Comparison of ENCODE assay signal across 20 mouse cellular contexts in the genomic region with DNA sequence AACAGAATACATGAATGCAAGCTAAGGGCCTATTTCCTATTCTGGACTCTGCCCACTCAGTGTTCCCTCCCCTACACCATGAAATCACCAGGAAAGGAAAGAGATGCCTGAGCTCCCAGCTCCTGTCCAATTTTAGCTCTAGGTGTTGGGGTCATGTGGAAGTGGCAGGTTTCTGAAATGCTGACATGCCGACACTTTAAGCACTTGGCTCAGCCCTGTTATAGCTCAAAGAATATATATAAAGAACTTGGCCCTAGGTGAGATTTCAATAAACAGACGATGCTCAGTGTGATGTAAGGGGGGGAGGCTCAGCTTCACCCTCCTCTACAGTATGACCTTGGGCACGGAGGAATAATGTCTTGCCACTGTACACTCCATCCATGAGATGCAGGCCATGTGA. TPM values are rescaled to one million over a fixed set of nuclear protein-coding genes. Genes with fewer than 3 reads are reported as not detected.
DNase-seq lines count a peak whose midpoint lies in the region; ATAC-seq and TF ChIP-seq lines count a peak whose summit lies in the region.
"Had no signal": no experiment of that assay in that cellular context is flagged by ENCODE, and none has a peak within 500 bp of the region (broad histone marks: within the 10 kb centered on the region; RNA-seq: fewer than 3 reads in every experiment).

No protein-coding gene starts in this region.

- H3K4me1 ChIP-seq in heart, adult 2 months (ENCODE audit: control insufficient read depth, insufficient read depth, low read length) = peaks cover 1% of the 10 kb centered on the region
- peaks cover 13% of the 10 kb centered on the region for H3K4me1 ChIP-seq in heart, embryonic 12.5 days (replicated peaks)
- peaks cover 8% of the 10 kb centered on the region for H3K4me1 ChIP-seq in heart, embryonic 16.5 days (ENCODE audit: control insufficient read depth, insufficient read depth, low read length)
- peaks cover 3% of the 10 kb centered on the region; the same call in 1 of the 2 replicates for H3K4me1 ChIP-seq in intestine, embryonic 15.5 days (replicated peaks)
- no peaks in the 10 kb centered on the region for H3K4me1 ChIP-seq in kidney, embryonic 14.5 days (ENCODE audit: control insufficient read depth, insufficient read depth, low read length)
- H3K4me1 ChIP-seq: embryonic facial prominence, embryonic 10.5 days; forebrain, embryonic 10.5 days; hindbrain, embryonic 15.5 days had no signal

- no peak for TF ChIP-seq CTCF in heart, adult 2 months (IDR thresholded peaks at IDR 0.05)

- H3K9me3 ChIP-seq in heart, embryonic 12.5 days (replicated peaks) = peaks cover 3% of the 10 kb centered on the region; the same call in 1 of the 2 replicates
- H3K9me3 ChIP-seq in heart, embryonic 16.5 days (replicated peaks; ENCODE audit: control insufficient read depth, low read length) = peaks cover 4% of the 10 kb centered on the region; the same call in 1 of the 2 replicates
- H3K9me3 ChIP-seq in intestine, embryonic 15.5 days = no peaks in the 10 kb centered on the region
- H3K9me3 ChIP-seq in kidney, embryonic 14.5 days (ENCODE audit: control insufficient read depth, low read length) = no peaks in the 10 kb centered on the region
- H3K9me3 ChIP-seq: embryonic facial prominence, embryonic 10.5 days; forebrain, embryonic 10.5 days; hindbrain, embryonic 15.5 days had no signal

- intact Hi-C loops in heart, adult 2 months (cut with DNase I) = no loop called here
- intact Hi-C loops in heart, postnatal 25 days (cut with DNase I) = no loop called here

- peak overlapping the region; percentile 56 for H3K27ac ChIP-seq in heart, adult 2 months
- H3K27ac ChIP-seq in heart, embryonic 12.5 days (ENCODE audit: poor library complexity, severe bottlenecking) = peak overlapping the region; percentile 87
- peak overlapping the region; percentile 93 for H3K27ac ChIP-seq in heart, embryonic 16.5 days (ENCODE audit: low read length)
- no peak overlapping the region for H3K27ac ChIP-seq in intestine, embryonic 15.5 days
- no peak overlapping the region for H3K27ac ChIP-seq in kidney, embryonic 14.5 days (ENCODE audit: low read depth, low read length)
- H3K27ac ChIP-seq: embryonic facial prominence, embryonic 10.5 days; forebrain, embryonic 10.5 days; hindbrain, embryonic 15.5 days had no signal

- no peak overlapping the region for H3K4me3 ChIP-seq in heart, adult 2 months
- no peak overlapping the region for H3K4me3 ChIP-seq in heart, embryonic 12.5 days
- H3K4me3 ChIP-seq in heart, embryonic 16.5 days (ENCODE audit: low read length) = no peak overlapping the region
- no peak overlapping the region for H3K4me3 ChIP-seq in intestine, embryonic 15.5 days (replicated peaks)
- H3K4me3 ChIP-seq in kidney, embryonic 14.5 days (ENCODE audit: low read length) = no peak overlapping the region
- H3K4me3 ChIP-seq: embryonic facial prominence, embryonic 10.5 days; forebrain, embryonic 10.5 days; hindbrain, embryonic 15.5 days had no signal

- no peaks in the 10 kb centered on the region for H3K27me3 ChIP-seq in heart, adult 2 months (ENCODE audit: control insufficient read depth, insufficient read depth, low read length)
- H3K27me3 ChIP-seq in heart, embryonic 12.5 days (replicated peaks) = no peaks in the 10 kb centered on the region
- H3K27me3 ChIP-seq in heart, embryonic 16.5 days (ENCODE audit: control insufficient read depth, insufficient read depth, low read length) = no peaks in the 10 kb centered on the region
- H3K27me3 ChIP-seq in intestine, embryonic 15.5 days (replicated peaks) = no peaks in the 10 kb centered on the region
- H3K27me3 ChIP-seq in kidney, embryonic 14.5 days (ENCODE audit: control insufficient read depth, insufficient read depth, low read length) = no peaks in the 10 kb centered on the region
- H3K27me3 ChIP-seq: CH12.LX; hindbrain, embryonic 15.5 days; Patski had no signal

- WGBS in heart, adult 2 months = 54% methylated on average over 3 of the region's 3 CpGs
- 55% methylated on average over 3 of the region's 3 CpGs for WGBS in heart, embryonic 12.5 days
- WGBS in heart, embryonic 16.5 days = 48% methylated on average over 3 of the region's 3 CpGs
- WGBS in intestine, embryonic 15.5 days = 79% methylated on average over 3 of the region's 3 CpGs
- WGBS in kidney, embryonic 14.5 days = 83% methylated on average over 3 of the region's 3 CpGs

- H3K36me3 ChIP-seq in heart, adult 2 months (ENCODE audit: control insufficient read depth, insufficient read depth, low read length) = no peaks in the 10 kb centered on the region; the same call in 1 of the 2 replicates
- no peaks in the 10 kb centered on the region for H3K36me3 ChIP-seq in heart, embryonic 12.5 days
- H3K36me3 ChIP-seq in heart, embryonic 16.5 days (ENCODE audit: control insufficient read depth, insufficient read depth) = no peaks in the 10 kb centered on the region
- no peaks in the 10 kb centered on the region for H3K36me3 ChIP-seq in intestine, embryonic 15.5 days
- H3K36me3 ChIP-seq in kidney, embryonic 14.5 days (ENCODE audit: control insufficient read depth, insufficient read depth, low read length) = no peaks in the 10 kb centered on the region
- H3K36me3 ChIP-seq: embryonic facial prominence, embryonic 10.5 days; forebrain, embryonic 10.5 days; hindbrain, embryonic 15.5 days had no signal

- TF ChIP-seq POLR2A in heart, adult 2 months (IDR thresholded peaks at IDR 0.05; ENCODE audit: insufficient read depth, low read depth, low read length) = no peak

- H3K9ac ChIP-seq in heart, adult 2 months (ENCODE audit: low read depth, low read length) = no peak overlapping the region
- no peak overlapping the region for H3K9ac ChIP-seq in heart, embryonic 12.5 days
- no peak overlapping the region for H3K9ac ChIP-seq in heart, embryonic 16.5 days (ENCODE audit: low read length)
- no peak overlapping the region for H3K9ac ChIP-seq in intestine, embryonic 15.5 days
- no peak overlapping the region for H3K9ac ChIP-seq in kidney, embryonic 14.5 days (ENCODE audit: low read depth, low read length)
- H3K9ac ChIP-seq: hindbrain, embryonic 15.5 days had no signal

- H3K4me2 ChIP-seq in heart, embryonic 12.5 days = no peak overlapping the region
- H3K4me2 ChIP-seq in heart, embryonic 16.5 days (ENCODE audit: low read depth, low read length) = no peak overlapping the region
- no peak overlapping the region for H3K4me2 ChIP-seq in intestine, embryonic 15.5 days (replicated peaks)
- H3K4me2 ChIP-seq in kidney, embryonic 14.5 days (replicated peaks; ENCODE audit: low read depth, low read length) = no peak overlapping the region
- H3K4me2 ChIP-seq: hindbrain, embryonic 15.5 days had no signal

- TF ChIP-seq EP300 in heart, adult 2 months (IDR thresholded peaks at IDR 0.05; ENCODE audit: insufficient read depth, low read depth, low read length) = no peak

- ATAC-seq in heart, embryonic 12.5 days (ENCODE audit: insufficient number of reproducible peaks, low FRiP score) = peak; percentile 77
- peak; percentile 90 for ATAC-seq in heart, embryonic 16.5 days (replicated peaks; ENCODE audit: extremely low read depth, insufficient read depth, low FRiP score)
- ATAC-seq in intestine, embryonic 15.5 days = no peak
- ATAC-seq in kidney, embryonic 14.5 days (ENCODE audit: low FRiP score, low TSS enrichment) = no peak
- ATAC-seq: activated CD4-positive, CD25-positive, alpha-beta regulatory T cell, adult 4 months; forebrain, embryonic 14.5 days; intestine, postnatal 0 days; Patski had no signal

- H3K79me2 ChIP-seq in heart, adult 2 months (replicated peaks; ENCODE audit: control insufficient read depth, insufficient read depth, low read length) = no peaks in the 10 kb centered on the region

- DNase-seq in heart, adult 2 months = peak in 1 of 2 experiments; percentile 19
- no peak for DNase-seq in heart, postnatal 25 days (ENCODE audit: low spot score)
- DNase-seq in brain, adult 2 months (ENCODE audit: low read depth, low spot score) = peak; percentile 11
- DNase-seq: adrenal gland, postnatal 25 days; cerebellum, adult 2 months; cerebellum, postnatal 10 days; gastrocnemius, postnatal 10 days; kidney, adult 8-10 months had no signal

RNA-seq across cellular contexts. Expression of gene Akap13, which starts 50.4 kb away (rescaled TPM):
- 10 to 100 TPM; 64.1 to 72.0 TPM for total RNA-seq in heart, adult 2 months (2021)
- polyA plus RNA-seq in heart, adult 2 months (2012; rRNA removed) = 16.8 and 20.0 TPM in 2 replicates
- total RNA-seq in heart, postnatal 25 days (2021) = 10 to 100 TPM; 61.0 to 79.5 TPM
- polyA plus RNA-seq in heart, embryonic 12.5 days (2016; fragmentation: Nextera tagmentation; extraction: Ambion mirVana) = 66.9 and 73.2 TPM in 2 replicates
- 45.4 and 47.3 TPM in 2 replicates for polyA plus RNA-seq in heart, embryonic 16.5 days (2015; fragmentation: Nextera tagmentation; extraction: Ambion mirVana)
- 29.4 and 31.2 TPM in 2 replicates for polyA plus RNA-seq in intestine, embryonic 15.5 days (2015; fragmentation: Nextera tagmentation; extraction: Ambion mirVana)
- polyA plus RNA-seq in kidney, embryonic 14.5 days (2014; fragmentation: Nextera tagmentation; extraction: Ambion mirVana) = 45.0 and 69.8 TPM in 2 replicates

Comparison
In these comparisons a context has a peak if more than half of its experiments do, and no peak if none do; other contexts are left out.
1. H3K27ac ChIP-seq: peak in heart, adult 2 months (single experiment), heart, embryonic 12.5 days (single experiment) and heart, embryonic 16.5 days (single experiment); none in intestine, embryonic 15.5 days (single experiment) and kidney, embryonic 14.5 days (single experiment).
2. ATAC-seq: peak in heart, embryonic 12.5 days (single experiment) and heart, embryonic 16.5 days (single experiment); none in intestine, embryonic 15.5 days (single experiment) and kidney, embryonic 14.5 days (single experiment).